Mouse (Mus musculus): ENCODE data around the gene Rps6kb2.

Gene Rps6kb2

GRCm38 (mm10) chr19:4115816-4116215 lies 47.3 kb downstream of the Rps6kb2 start:
- no peak for DNase-seq

GRCm38 (mm10) chr19:4115144-4115543 lies 48.0 kb downstream of the Rps6kb2 start:
- no peak for DNase-seq

DNA sequence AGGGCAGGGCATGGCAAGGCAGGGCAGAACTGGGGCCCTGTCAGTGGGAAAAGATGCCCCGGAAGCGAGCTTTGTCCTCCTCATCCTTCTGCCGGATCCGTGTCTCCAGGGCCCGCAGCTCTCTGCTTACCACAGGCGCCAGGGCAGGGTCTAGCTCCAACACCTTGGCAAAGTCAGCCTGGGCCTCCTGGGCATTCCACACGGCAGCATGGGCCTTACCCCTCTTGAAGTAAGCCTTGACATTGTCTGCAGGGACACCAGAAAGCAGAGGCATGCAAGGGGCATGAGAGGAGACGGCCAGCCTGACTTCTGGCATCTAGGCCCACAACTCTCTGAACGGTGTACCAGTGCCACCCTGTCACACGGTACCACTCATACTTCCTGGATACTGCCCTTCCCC lies 48.6 kb downstream of the Rps6kb2 start:
- no peak for DNase-seq

DNA sequence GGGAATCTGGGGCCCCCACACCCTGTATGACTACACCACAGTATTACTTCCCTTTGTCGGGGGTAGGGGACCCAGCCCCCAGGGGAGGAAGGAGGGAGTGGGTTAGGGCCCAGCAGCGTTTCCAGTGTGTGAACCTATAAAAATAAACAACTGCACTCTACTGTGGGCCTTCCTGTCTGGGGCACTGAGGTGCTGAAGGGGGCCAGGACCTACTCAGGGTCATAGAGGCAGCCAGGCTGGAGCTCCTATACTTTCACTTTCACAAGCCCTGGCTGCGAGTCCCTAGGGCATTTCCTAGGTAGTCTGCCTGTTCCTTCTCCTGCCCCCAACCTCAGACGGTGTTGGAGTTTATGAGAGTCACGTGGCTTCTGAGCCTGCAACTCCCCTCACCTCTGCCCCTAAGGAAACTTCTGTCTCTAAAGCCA lies 49.3 kb downstream of the Rps6kb2 start:
- DNase-seq, result no peak

DNA sequence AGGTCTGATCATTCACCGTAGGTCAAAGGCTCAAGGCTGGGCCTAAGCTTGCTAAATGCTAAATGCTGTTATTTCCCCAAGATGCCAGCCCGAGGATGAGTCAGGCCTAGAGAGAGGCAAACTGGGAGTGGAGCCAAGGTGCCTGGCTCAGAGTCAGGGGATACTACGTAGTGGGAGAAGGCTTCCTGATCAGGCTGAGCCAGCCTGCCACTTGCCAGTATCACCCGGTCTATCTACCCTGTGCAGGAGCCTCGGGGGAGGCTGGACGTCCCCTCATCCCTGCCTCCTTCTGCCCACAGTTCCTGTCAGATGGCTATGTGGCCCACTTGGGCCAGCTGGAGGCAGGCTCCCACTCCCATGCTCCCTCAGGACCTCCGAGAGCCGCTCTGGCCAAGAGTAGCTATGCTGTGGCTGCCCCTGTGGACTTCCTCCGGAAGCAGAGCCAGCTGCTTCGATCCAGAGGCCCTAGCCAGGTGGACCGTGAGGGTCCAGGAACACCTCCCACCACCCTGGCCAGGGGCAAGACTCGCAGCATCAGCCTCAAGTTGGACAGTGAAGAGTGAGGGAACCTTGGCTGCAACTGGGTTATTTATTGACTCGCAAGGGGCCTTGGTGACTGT lies 49.9 kb downstream of the Rps6kb2 start:
- DNase-seq, result peak; percentile 95 to 96

DNA sequence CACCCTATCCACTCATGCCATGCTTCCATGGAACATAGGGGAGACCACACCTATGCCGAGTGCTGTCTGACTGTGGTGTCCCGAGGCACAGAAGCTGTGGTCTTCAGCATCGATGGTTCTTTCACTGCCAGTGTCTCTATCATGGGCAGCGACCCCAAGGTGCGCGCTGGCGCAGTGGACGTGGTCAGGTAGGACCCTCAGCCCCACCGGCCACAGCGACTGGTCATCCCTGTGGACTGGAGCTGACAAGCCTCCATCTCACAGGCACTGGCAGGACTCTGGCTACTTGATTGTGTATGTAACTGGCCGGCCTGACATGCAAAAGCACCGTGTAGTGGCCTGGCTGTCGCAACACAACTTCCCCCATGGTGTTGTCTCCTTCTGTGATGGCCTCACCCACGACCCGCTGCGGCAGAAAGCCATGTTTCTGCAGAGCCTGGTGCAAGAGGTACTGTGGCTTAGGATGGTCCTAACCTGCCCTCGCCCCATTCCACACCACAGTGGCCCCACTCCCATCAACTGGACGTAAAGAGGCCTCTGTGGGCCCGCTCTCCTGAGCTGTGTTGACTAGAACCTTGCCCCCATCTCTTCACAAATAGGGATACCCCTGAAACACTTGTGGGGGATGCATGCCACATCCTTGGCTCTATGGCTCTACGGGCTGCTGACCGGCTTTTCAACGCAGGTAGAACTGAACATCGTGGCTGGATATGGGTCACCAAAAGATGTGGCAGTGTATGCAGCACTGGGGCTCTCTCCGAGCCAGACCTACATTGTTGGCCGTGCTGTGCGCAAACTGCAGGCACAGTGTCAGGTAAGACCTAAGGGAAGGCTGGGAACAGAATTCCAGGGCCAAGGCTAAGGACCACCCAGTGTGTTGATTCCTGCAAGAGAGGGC lies 50.8 kb downstream of the Rps6kb2 start:
- DNase-seq, result no peak

DNA sequence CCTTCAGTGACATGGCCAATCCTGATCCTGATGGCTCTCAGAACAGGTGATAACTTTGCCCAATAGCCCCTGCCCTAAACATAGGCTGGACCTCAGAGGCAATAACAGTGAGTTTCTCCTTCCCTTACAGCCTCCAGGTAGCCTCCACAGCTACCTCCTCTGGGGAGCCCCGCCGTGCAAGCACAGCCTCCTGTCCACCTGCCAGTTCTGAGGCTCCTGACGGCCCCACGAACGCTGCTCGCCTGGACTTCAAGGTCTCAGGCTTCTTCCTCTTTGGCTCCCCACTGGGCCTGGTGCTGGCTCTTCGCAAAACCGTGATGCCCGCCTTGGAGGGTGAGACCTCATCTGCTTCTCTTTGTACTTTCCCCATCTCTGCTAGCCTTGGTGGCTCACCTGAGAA lies 54.6 kb downstream of the Rps6kb2 start:
- DNase-seq, result no peak

DNA sequence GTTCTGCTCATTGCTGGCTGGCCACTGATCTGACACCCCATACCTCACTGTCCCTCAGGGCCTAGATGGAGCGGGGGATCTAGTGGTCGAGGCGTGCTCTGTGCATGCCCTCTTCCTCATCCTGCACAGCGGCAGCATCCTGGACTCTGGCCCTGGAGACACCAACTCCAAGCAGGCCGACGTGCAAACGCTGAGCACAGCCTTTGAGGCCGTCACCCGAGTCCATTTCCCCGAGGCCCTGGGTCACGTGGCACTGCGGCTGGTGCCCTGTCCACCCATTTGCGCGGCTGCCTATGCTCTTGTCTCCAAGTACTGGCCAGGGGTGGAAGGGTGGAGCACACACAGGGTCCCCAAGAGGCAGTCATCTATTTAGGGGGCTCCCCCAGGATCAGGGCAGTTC lies 56.5 kb downstream of the Rps6kb2 start:
- no peak for DNase-seq

DNA sequence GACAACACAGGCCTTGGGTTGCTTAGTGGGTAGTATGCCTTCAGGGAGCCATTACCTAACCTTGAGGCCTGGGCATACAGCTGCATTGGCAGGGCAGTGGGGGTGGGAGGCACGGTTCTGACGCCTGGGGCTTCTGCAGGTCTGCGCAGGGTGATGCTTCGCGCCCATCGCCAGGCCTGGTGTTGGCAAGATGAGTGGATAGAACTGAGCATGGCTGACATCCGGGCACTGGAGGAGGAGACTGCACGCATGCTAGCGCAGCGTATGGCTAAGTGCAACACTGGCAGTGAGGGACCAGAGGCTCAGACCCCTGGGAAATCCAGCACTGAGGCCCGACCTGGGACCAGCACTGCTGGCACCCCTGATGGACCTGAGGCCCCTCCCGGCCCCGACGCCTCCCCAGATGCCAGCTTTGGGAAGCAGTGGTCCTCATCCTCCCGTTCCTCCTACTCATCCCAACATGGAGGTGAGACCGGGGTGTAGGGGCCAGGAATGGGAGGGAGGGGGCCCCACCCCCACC lies 58.4 kb downstream of the Rps6kb2 start:
- DNase-seq, result no peak

Data from cerebellum, postnatal 10 days (tissue).